Mouse (Mus musculus) fibroblast of lung, adult 2 months (primary cell): ENCODE results near the gene Haus4.

Source experiments
- DNase-seq: peaks from one replicate; pipeline ENCODE4 v3.0.0-alpha.2; 2011; ENCODE audit warnings: low read depth

Gene Haus4

DNA sequence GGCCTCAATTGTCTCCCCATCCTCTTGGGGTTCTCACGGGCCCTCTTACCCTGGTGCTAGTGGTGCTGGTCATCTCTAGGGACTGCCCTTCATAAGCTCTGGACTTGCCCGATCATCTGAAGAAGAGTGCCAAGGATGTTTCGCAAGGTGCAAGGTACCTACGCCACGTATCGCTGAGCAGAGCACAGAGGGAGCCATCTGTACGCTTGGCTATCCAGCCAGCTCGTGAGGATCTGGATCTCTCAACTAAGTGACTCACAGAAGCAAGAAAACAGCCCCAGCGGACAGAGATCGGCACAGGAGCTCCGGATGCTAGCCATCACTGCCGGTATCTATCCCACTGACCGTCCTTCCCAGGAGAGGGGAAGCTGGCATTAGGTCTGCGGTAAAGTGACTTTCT lies 57.7 kb downstream of the Haus4 start:
- DNase-seq, result no peak

DNA sequence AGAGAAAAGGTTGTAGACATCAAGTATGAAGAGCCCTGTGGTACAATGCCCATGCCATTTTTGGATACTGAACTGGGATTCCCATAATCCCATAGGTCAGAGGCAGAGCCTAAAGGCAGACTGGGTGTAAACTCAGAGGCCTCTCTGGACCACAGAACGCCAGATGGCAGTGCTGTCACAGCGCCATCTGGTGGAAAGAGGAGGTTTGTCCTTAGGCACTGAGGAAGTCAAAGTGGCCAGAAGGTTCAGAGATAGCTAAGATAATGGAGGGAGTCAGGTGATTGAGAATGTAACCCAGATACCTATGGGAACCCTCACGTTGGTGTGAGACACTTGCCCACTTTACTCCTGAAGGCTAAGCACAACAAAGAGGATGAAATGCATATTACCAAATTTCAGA lies 60.2 kb downstream of the Haus4 start:
- DNase-seq, result no peak

DNA sequence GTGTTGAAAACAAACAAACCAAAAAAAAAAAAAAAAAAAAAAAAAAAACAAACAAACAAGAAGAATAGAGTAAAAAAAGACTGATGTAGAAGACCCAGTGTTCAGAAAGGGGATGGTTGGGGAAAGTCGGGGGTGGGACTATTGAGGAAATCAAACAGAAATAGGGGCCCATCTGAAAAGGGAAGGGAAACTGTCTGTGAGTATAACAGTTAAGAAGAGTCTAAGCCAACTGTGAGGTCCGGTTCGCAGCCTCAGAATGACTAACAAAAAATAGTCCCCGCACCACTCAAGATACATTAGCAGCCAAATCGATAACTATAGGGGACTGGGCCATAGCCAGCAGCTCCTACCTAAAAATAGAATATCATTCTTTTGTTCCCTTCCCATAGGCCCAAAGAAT lies 61.2 kb downstream of the Haus4 start:
- no peak for DNase-seq

DNA sequence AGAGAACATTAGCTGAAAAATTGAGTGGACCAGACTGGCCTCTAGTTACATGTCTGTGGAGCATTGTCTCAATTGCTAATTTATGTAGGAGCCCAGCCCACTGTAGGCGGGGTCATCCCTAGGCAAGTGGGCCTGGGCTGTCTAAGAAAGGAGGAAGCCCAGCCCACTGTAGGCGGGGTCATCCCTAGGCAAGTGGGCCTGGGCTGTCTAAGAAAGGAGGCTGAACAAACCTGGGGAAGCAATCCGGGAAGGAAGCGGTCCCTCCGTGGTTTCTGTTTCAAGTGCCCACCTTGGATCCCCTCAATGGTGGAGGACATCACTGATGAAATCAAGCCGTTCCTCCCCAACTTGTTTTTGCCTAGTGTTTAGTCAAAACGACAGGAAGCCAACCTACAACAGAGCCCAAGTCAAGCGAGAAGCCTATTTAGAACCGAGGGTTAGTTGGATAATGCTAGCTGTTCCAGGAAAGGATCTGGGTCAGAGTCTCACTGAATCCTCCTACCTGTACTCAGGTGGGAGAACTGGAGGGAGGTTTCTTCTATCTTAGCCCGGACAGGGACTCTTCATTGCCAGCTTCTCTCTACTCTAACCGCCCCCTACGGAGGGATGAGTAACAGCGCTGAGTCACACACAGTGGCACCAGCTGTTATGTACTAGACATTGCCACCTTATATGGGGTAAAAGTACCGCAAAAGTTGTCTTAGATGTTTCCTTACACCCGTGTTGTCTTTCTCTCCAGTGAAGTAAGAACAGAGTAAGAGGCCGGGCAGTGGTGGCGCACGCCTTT lies 61.9 kb downstream of the Haus4 start:
- DNase-seq, result no peak
